Mouse (Mus musculus) yolk sac, embryonic 10.5 days (tissue): ENCODE data around the gene Crygn.

Experiments used
- DNase-seq: peaks from one replicate; pipeline ENCODE4 v3.0.0-alpha.2; 2017; ENCODE audit warnings: low spot score

Gene Crygn

DNA sequence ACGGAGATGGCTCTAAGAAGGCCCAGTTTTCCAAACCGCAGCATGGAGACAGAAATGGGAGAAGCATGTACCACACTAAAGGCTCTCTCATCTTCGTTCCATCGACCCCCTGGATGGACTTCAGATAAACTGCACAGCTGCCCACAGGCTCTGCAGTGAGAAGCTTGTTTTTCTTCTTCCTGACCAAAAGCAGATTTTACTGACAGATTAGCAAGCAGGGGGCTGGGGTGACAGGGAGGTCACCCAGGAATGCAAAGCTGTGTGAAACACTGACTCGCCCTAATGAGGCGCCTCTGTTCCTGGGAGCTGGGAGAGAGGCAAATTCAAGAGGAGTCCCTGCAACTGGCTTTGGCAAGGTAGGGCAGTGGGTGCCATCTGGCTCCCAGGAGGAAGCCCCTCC lies 10.3 kb downstream of the Crygn start:
- no peak for DNase-seq

DNA sequence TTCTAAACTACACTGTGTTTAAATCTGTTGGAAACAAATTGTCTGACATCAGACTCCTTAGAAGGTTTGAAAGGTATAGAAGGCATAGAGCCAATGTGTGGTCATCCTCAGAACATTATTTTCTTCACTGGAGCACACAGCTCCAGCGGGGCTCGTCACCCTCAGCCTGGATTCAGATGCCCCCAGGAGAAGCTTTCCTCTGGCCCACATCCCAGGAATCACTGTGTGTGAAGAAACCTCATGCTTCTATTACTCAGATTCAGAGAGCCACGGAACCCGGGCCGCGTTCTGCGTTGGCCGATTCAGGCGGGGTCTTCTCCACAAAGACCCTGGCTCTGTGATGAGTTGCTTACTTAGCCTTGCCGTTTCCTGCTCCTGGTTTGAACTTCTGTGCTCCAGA lies 13.9 kb downstream of the Crygn start:
- no peak for DNase-seq

DNA sequence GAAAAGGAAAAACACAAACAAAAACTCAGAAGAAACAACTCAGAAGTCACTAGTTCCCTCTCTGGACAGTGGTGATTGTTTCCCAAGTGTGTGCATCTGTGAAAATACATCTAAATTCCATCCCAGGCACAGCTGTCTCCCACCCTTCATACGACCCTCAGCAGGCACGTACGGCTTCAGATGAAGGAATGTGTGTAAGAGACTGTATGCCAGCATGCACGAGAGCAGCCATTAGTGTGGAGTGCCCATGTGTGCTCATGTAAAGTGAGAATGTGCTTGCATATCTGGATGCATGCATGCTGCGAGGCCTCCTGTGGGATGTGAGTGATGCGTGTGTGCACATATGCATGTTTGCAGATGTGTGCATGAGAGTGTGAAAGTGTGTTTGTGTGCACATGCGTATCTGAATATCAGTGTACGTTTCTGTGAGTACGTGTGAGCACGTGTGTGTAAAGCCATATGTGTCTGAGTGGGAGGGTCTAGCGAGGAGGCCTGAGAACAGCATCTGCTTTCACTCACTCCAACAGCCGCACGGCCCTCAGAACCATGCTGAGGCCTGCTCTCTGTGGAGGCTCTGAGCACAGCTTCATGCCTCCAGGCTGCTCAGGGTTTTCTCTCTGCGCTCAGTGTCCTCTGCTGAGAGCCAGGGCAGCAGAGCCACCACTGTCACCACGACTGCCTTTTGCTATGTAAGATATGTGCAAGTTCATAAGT lies 16.5 kb downstream of the Crygn start:
- DNase-seq, result no peak

GRCm38 (mm10) chr5:24739141-24739753 lies 18.6 kb downstream of the Crygn start:
- DNase-seq, result peak; percentile 52

DNA sequence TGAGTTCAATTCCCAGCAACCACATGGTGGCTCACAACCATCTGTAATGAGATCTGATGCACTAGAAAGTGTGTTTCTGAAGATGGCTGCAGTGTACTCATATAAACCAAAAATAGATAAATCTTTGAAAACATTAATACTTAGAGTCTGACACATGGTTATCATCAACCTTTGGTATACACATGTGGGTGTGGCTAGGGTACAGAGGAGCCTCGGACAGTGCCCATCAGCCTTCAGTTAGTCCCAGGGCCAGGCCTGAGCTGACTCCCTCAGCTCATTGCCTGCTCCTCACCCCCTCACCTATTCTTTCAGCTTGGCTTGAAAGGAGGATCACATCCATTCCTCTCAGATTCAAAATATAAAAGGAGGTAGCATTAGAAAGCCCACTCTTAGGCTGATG lies 19.3 kb downstream of the Crygn start:
- DNase-seq, result no peak

GRCm38 (mm10) chr5:24737595-24737994 lies 20.2 kb downstream of the Crygn start:
- DNase-seq, result no peak

GRCm38 (mm10) chr5:24733771-24734426 lies 23.9 kb downstream of the Crygn start:
- DNase-seq, result no peak

- DNase-seq, result peak; percentile 87
Measured at GRCm38 (mm10) chr5:24733134-24733533, 24.7 kb downstream of the Crygn start.

DNA sequence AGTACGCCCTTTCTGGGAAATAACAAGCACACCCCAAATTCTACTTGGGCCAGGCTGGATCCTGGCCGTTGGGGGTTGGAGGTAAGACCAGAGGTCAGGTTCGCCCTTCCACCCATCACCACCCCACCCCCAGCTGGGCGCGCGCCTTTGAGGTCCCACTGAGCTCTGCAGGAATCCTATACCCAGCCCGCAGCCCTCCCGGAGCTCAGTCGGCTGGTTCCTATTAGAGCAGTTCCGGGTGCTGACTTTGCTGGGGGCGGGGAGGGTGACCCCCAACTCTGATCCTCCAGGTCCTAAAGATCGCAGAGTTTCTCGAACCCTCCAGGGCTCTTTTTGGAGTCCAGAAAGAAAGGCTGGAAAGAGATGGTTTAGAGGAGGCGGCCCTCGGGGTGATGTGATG lies 26.8 kb downstream of the Crygn start:
- no peak for DNase-seq

- peak; percentile 63 for DNase-seq
Measured at GRCm38 (mm10) chr5:24730488-24730871, 27.3 kb downstream of the Crygn start, which contains the start of gene Wdr86. Gene Wdr86, minus strand, starts transcription at chr5:24730727.

- no peak for DNase-seq
Measured at GRCm38 (mm10) chr5:24729797-24730487, 27.9 kb downstream of the Crygn start.

GRCm38 (mm10) chr5:24726901-24727836 lies 30.6 kb downstream of the Crygn start:
- no peak for DNase-seq

GRCm38 (mm10) chr5:24725897-24726296 lies 31.9 kb downstream of the Crygn start:
- DNase-seq, result no peak

DNA sequence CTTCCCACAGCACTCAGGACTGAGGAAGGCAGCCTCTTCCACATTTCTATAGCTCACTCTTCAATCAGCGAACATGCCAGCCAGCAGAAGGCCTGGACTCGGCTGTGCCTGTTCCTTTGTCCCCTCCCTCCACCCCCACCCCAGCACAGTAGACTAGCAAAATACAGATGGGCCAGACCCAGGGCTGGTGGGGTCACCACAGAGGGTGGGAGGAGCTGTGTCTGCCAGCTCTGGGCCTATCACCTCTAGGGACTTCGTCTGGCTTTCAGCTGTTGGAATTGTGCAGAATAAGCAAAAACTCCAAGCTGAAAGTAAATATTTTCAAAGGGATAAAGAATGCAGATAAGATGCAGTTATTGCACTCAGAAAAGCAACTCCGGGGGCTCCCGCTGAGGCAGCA lies 33.0 kb downstream of the Crygn start:
- DNase-seq, result peak; percentile 85

DNA sequence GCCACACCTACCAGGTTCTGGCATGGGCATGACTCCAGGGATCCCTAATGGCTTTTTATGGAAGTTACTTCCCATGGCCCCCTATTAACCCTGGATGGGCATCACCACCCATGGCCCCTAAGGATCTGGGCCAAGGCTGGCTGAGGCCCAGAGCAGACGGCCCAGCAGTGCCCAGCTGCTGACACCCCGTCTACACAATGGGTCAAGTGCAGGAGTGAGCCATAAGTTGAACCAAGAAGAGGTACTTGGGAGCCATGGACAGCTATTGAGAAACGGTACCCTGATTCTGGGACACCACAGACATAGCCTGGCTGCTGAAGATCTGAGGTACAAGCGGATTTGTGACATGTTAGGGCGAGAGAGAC lies 33.6 kb downstream of the Crygn start:
- DNase-seq, result no peak

GRCm38 (mm10) chr5:24723527-24724269 lies 34.1 kb downstream of the Crygn start:
- DNase-seq, result no peak

GRCm38 (mm10) chr5:24719852-24720251 lies 38.0 kb downstream of the Crygn start:
- DNase-seq, result no peak

DNA sequence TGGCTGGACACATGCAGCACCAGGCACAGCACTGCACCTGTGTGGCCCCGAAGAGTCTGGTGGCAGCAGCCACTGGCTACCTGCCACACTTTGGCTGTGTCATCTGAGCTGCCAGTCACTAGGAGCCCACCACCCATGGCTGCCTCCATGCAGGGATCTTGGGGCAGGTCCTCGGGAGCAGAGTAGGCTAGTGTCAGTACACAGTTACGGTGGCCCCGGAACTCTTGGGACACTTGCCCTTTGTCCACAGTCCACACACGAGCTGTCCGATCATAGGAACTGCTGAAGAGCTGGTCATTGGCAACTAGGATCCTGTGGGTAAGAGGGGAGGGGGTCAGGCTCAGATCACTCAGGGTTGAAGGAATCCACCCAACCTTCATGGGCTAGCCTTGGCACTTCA lies 39.7 kb downstream of the Crygn start:
- DNase-seq, result no peak

GRCm38 (mm10) chr5:24713987-24714386 lies 43.8 kb downstream of the Crygn start:
- peak; percentile 52 for DNase-seq

GRCm38 (mm10) chr5:24713199-24713598 lies 44.6 kb downstream of the Crygn start:
- no peak for DNase-seq

- DNase-seq, result no peak
Measured at GRCm38 (mm10) chr5:24711615-24712014, 46.2 kb downstream of the Crygn start.
